Mouse (Mus musculus) frontal cortex, postnatal 36 days (tissue): ENCODE data around the gene Pgm3.
"Not testable (repeated sequence)": the region's sequence is repeated elsewhere in the genome, so short reads cannot be mapped to it uniquely, and the experiment has no call there.

Source experiments
- DNase-seq, 2 experiments: peaks; one replicate each; pipeline ENCODE4 v3.0.0; 2022; ENCODE audit warnings: low spot score in 2 of 2

Pgm3 gene

DNA sequence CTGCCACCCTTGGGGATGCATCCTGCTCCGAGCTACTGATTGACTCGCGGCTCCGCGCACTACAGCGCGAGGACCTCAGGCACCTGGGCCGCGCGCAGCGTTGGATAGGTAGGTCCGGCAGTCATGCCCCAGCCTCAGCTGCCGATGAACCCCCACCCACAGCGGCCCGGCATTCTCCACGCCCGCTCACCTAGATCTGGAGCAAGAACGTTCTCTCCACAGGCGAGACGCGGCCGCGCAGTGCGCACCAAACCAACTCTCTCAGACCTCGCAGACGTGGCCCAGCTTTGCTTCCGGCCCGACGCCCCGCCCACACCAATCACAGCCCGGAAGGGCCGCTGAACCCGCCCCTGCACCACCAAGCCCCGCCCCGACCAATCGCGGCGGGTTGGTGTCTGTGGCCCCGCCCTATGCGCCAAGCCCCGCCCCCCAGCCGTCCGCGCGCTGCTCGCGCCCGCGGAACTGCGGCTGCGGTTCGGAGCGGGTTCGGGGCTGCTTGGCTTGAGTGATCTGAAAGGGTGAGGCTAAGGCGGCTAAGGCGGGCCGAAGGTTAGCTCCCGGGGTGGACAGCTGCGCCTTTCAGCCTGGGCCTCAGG, at the start of gene Pgm3, which contains the start of gene Rwdd2a:
Pgm3 (minus strand) TSS at position 303 of the 596 bp plus-strand sequence.
Rwdd2a (plus strand) TSS at position 452 of the 596 bp plus-strand sequence.
- DNase-seq: peak; percentile 93 to 94

GRCm38 (mm10) chr9:86619341-86620139, 47.9 kb upstream of the Pgm3 start:
- no peak for DNase-seq

DNA sequence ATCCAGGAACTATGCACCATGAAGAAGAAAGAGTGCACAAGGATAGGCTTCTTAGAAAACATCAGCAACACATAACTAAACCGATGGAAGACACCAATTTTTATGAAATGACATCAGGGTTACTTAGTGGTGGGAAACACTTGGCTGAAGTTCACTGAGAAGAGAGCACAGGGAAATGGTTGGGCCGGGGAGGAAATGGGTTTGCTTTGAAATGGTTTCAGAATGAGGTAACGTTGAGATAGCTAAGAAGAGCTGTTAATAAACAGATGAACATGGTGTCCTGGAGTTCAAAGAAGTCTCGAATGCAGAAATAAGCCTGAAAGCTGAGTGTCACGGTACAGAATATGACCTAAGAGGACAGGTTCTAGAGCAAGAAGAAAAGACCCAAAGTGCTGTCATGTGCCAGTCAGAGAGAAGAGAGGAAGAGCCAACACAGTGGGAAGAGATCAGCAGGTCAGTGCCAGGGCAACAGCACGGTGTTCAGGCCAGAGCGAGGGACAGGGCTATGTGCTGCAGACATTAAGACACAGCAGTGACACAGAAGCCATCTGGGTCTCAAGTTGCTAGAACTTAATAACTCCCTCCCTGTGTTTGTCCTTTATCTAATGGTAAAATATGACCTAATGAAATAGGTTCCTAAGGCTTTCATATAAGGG, 46.3 kb upstream of the Pgm3 start:
- no peak for DNase-seq

DNA sequence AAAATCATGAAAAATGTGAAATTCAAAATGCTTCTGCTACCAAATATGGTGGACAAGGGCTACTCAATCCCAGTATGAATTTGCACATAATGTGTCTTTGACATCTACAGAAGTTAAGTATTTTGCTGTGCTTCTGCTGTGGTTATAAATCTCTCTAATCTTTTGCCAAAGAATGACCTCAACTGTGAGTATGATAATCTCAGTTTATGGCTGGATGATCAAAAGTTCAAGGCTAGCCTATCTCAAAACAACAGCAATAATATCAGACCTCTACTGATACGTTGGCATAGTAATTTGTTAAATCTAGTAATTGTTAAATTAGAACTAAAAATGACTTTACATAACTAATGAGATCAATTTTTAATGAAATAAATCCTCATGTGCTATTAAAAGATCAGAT, 44.1 kb upstream of the Pgm3 start:
- no peak for DNase-seq

DNA sequence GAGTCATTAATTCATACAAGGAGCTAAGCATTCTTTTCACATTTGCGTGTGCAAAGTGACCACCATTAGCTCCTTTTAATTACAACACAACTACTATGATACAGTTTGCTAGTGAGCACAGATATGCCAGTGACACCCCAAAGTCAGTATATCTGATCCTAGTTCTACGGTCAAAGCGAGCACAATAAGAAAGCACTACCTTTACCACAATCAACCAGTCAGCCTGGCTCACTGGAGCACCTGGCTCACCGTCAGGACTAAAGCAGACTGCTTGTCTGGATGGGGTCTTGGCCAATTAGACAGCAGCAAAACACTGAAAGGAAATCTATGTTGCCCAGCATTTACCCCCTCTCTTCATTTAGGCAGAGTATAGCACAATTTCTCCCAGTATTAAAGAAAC, 40.4 kb upstream of the Pgm3 start:
- no peak for DNase-seq

- DNase-seq: no peak
These were observed 34.1 kb upstream of the Pgm3 start for GRCm38 (mm10) chr9:86605776-86606175.

DNA sequence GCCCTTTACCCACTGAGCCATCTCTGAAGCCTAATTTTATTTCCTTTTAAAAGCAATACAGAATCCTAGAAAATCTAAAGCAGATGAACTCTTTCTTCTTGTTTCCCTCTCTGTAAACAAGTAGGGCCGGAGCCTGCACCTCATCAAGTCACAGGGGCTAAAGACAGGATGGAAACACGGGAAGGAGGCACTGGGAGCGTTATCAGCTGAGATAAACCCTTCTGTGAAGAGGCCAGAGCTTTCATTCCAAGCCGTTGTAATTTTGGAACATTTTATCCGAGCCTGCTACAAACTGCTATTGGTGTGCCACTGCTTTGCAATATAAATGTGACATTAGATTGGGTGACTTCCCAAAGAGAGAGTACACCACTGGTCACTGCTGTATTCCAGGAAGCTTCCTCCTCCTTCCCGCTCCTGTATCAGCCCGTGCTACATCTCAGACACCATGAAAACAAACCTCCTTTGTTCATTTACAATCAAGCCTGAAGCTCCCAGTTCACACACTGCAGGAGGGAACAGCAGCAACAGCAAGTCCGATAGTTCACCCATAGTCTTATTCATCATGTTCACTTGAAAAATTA, 28.2 kb upstream of the Pgm3 start:
- no peak for DNase-seq

GRCm38 (mm10) chr9:86596983-86597382, 25.3 kb upstream of the Pgm3 start:
- not testable (repeated sequence) for DNase-seq

GRCm38 (mm10) chr9:86594357-86594767, 22.7 kb upstream of the Pgm3 start:
- not testable (repeated sequence) for DNase-seq

GRCm38 (mm10) chr9:86592676-86593668, 21.3 kb upstream of the Pgm3 start:
- peak; percentile 55 to 74 for DNase-seq

GRCm38 (mm10) chr9:86587019-86587795, 15.6 kb upstream of the Pgm3 start:
- no peak for DNase-seq

GRCm38 (mm10) chr9:86583740-86584139, 12.1 kb upstream of the Pgm3 start:
- DNase-seq: peak; percentile 64 to 81

GRCm38 (mm10) chr9:86579657-86580056, 8.0 kb upstream of the Pgm3 start:
- DNase-seq: no peak

DNA sequence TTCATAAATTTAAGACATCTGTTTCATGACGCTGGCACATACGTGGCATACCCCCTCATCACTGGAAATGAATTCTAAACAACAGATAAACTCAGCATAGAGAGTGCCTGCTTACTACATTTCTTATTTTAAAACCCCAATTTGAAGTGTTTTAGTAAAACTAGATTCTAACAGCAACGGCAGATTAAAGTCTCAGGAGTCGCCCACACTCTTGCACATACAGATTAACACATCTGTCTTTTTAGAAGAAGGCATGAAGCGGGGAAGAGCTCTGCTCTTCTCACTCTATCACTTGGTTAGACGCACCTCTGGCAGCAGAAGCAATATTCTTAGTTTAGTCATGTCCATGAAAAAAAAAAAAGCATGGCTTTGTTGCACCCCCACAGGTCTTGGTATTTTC, 3.5 kb upstream of the Pgm3 start:
- no peak for DNase-seq

DNA sequence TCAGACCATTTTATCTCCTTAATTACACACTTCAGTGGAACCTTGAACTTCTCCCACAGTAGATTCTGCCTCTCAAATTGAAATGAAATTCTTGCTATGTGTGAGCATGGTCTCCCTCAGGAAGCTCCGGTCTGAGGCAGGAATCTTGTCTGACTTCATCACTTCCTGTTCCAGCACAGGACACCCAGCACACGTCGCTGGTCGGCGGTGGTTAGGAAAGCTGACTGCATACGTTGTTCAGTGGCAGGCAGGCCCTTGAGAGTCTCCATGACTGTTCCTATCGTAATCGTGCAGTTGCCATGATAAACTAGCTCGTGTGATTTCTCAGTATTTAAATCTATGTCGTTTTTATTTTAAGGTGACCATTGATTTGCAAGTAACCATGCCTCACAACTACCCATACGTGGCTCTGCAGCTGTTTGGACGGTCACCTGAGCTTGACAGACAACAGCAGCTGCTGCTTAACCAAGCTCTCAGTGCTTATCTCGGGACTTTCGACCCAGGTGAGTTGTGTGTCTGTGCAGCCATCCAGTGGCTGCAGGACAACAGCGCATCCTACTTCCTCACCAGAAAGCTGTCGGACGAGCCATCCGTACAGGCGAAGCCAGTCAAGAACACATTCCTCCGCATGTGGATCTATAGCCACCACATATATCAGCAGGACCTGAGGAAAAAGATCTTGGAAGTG, 2.1 kb upstream of the Pgm3 start:
- no peak for DNase-seq

DNA sequence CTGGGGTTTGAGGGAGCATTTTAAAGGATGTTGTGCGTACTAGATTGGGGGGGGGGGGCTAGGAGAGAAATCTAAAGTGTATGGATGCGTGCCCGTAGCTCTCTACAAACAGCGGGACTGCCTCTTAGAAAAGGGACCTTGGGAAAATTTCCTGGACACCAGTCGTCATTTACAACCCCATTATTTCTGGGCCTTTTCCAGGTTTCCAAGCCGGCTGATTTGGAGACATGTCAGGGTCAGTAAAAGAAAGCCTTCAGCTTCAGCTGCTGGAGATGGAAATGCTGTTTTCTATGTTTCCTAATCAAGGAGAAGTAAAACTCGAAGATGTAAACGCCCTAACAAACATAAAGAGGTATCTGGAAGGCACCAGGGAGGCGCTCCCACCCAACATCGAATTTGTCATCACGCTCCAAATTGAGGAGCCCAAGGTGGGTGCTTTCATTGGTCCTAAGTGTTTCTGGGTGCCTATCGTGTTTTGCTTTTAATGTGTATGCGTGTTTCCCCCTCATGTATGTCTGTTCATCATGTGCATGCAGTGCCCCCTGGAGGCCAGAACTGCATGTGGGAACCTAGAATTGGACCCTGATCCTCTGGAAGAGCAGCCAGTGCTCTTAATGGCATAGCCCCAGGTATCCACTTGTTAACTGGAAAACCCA, 1.1 kb upstream of the Pgm3 start:
- peak; percentile 77 to 87 for DNase-seq

DNA sequence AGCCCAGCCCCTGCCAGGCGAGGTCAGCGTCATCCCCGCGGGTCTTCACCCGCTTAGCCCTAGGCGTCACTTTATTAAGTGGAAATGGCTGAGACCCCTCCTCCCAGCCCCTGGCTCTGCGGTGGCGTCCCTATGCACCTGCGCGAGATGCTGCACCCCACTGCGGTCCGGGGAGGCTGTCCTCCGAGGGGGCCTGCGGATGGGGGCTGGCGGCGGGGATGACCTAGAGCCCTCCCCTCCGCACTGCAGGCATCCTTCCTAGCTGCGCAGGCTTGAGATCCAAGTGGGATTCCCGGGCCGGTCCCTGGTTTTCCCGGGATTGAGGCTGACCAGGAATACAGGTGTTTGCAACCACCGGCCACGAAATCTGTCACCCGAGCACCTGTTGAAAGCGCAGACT, 554 bp upstream of the Pgm3 start:
- DNase-seq: peak; percentile 28 to 37

DNA sequence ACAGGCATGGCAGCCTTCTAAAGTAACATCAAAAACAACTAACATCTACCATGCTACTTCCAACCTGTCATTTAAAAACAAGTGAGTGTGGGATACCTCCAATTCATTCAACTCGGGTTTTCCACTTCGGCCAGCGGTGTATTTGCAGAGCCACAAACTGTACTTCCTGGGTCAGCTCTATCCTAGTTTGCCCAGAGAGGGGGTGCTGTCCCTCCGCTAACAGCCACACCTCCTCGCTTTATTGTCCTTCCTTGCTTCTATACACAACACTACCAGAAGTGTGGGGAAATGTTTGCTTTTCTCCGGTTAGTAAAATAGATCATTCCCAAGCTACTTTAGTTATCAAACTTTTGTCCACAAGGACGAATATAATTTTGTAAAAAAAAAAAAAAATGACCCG, 696 bp downstream of the Pgm3 start:
- no peak for DNase-seq

DNA sequence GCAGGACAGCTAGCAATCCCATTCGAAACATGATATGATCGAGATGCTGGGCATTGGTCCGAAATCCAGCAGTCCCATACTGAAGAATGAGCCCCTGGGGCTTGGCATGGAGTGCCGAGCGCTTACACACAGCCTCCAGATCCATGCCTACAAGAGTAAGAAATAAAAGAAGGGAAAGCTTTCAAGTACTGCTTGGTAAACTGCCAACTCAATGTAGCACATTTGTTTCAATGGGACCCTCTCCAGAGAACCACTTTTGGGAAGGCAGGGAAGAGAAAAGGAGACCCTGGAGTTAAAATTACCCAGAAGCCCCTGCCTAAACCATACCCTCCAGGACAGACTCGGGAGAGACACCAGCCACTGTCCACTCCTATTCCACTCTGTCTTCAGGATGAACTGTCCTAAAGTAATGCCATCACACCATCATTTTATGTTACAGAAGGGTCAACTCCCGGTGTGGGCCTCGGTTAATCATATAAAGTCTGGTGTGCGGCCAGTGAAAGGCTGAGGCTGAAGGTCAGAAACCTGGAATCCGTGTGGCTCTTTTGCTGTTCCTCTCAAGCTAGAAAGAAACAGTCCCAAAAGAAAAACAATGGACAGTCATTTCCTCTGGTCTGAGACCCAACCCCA, 1.3 kb downstream of the Pgm3 start:
- no peak for DNase-seq
